Mouse (Mus musculus) lung, postnatal 0 days (tissue): ENCODE results near the gene Hmgb1.

Experiments used
- CTCF ChIP-seq: IDR thresholded peaks from 2 replicates; pipeline ENCODE4 v1.5.1; 2016; ENCODE audit warnings: antibody characterized with exemption, mild to moderate bottlenecking
- EP300 ChIP-seq: IDR thresholded peaks from 2 replicates; pipeline ENCODE4 v1.6.1; 2016; ENCODE audit warnings: antibody characterized with exemption, mild to moderate bottlenecking, control low read depth

GRCm38 (mm10) chr5:149178095-149178494 lies 6.2 kb downstream of the Hmgb1 start:
- TF ChIP-seq CTCF (no peak), EP300 (no peak)
